In genomic region chr1:134235391-134235921, GRCm38 (mm10) we compare ENCODE assay signal across 8 mouse cellular contexts. TPM values are rescaled to one million over a fixed set of nuclear protein-coding genes. Genes with fewer than 3 reads are reported as not detected.
DNase-seq lines count a peak whose midpoint lies in the region; ATAC-seq and TF ChIP-seq lines count a peak whose summit lies in the region.

Gene Adora1 (minus strand): TSS chr1:134235431.

- no peak for TF ChIP-seq POLR2A in olfactory bulb, adult 2 months (IDR thresholded peaks at IDR 0.05; ENCODE audit: insufficient read depth, low read depth, low read length)

- H3K27me3 ChIP-seq in kidney, postnatal 0 days (ENCODE audit: insufficient read depth, low read length) = 0 out of 2 replicates have a peak, but pooled peaks cover 3% of the 10 kb centered on the region
- H3K27me3 ChIP-seq in heart, embryonic 12.5 days (replicated peaks) = peaks cover 44% of the 10 kb centered on the region

- no peak for TF ChIP-seq CTCF in kidney, postnatal 0 days (IDR thresholded peaks at IDR 0.05; ENCODE audit: low read depth)
- no peak for TF ChIP-seq CTCF in olfactory bulb, adult 2 months (IDR thresholded peaks at IDR 0.05; ENCODE audit: insufficient read depth, low read depth, low read length)

- H3K4me3 ChIP-seq in kidney, postnatal 0 days (replicated peaks; ENCODE audit: low read depth, low read length) = peak within 1 kb of the TSS; percentile 31
- peak within 1 kb of the TSS; percentile 49 for H3K4me3 ChIP-seq in heart, embryonic 12.5 days
- peak within 1 kb of the TSS; percentile 55 for H3K4me3 ChIP-seq in olfactory bulb, adult 2 months (ENCODE audit: insufficient read depth, low read depth, low read length)

- H3K4me1 ChIP-seq in kidney, postnatal 0 days (replicated peaks; ENCODE audit: insufficient read depth, low read length) = peaks cover 18% of the 10 kb centered on the region; the same call in 1 of the 2 replicates
- H3K4me1 ChIP-seq in heart, embryonic 12.5 days (replicated peaks) = peaks cover 57% of the 10 kb centered on the region
- peaks cover 32% of the 10 kb centered on the region for H3K4me1 ChIP-seq in olfactory bulb, adult 2 months (ENCODE audit: control insufficient read depth, insufficient read depth, low read length)

- no peak for DNase-seq in kidney, postnatal 0 days (ENCODE audit: low spot score)
- DNase-seq in kidney, postnatal 25 days = no peak
- DNase-seq in adrenal gland, postnatal 25 days = no peak
- DNase-seq in left cerebral cortex, postnatal 25 days (ENCODE audit: low spot score in 2 of 2) = peak; percentile 38 to 71
- DNase-seq in spleen, postnatal 36 days (ENCODE audit: low spot score in 2 of 2) = no peak
- no peak for DNase-seq in thymus, postnatal 0 days (ENCODE audit: low spot score)

- H3K9me3 ChIP-seq in kidney, postnatal 0 days (replicated peaks; ENCODE audit: low read length) = no peaks in the 10 kb centered on the region
- no peaks in the 10 kb centered on the region for H3K9me3 ChIP-seq in heart, embryonic 12.5 days (replicated peaks)

- H3K27ac ChIP-seq in kidney, postnatal 0 days = peak within 1 kb of the TSS; percentile 81; the same call in 1 of the 2 replicates
- 0 out of 2 replicates have a peak within 1 kb of the TSS, but pooled peaks have one; percentile 4 for H3K27ac ChIP-seq in heart, embryonic 12.5 days (ENCODE audit: poor library complexity, severe bottlenecking)
- H3K27ac ChIP-seq in olfactory bulb, adult 2 months (ENCODE audit: insufficient read depth, low read depth, low read length) = no peak within 1 kb of the TSS

- H3K9ac ChIP-seq in kidney, postnatal 0 days (ENCODE audit: low read depth, low read length) = peak within 1 kb of the TSS; percentile 46; the same call in 1 of the 2 replicates
- peak within 1 kb of the TSS; percentile 65 for H3K9ac ChIP-seq in heart, embryonic 12.5 days

- peak within 1 kb of the TSS; percentile 68 for H3K4me2 ChIP-seq in kidney, postnatal 0 days (ENCODE audit: low read length)
- peak within 1 kb of the TSS; percentile 91 for H3K4me2 ChIP-seq in heart, embryonic 12.5 days

- ATAC-seq in kidney, postnatal 0 days (replicated peaks; ENCODE audit: low FRiP score, low read depth) = no peak
- no peak for ATAC-seq in heart, embryonic 12.5 days (ENCODE audit: insufficient number of reproducible peaks, low FRiP score)

- WGBS in kidney, postnatal 0 days = 1% methylated on average over 34 of the region's 37 CpGs
- WGBS in heart, embryonic 12.5 days = 2% methylated on average over 26 of the region's 37 CpGs
- WGBS in olfactory bulb, adult 2 months = 2% methylated on average over 36 of the region's 37 CpGs

- intact Hi-C loops in left cerebral cortex, postnatal 25 days (cut with DNase I) = loop anchor here (2.0 kb wide), 1 partner anchor 35 kb away; no protein-coding TSS in a partner anchor

- no peaks in the 10 kb centered on the region for H3K36me3 ChIP-seq in kidney, postnatal 0 days (ENCODE audit: insufficient read depth, low read length)
- H3K36me3 ChIP-seq in heart, embryonic 12.5 days = no peaks in the 10 kb centered on the region

RNA-seq across cellular contexts. Expression of gene Adora1, which starts in this region (rescaled TPM):
- 11.7 and 13.7 TPM in 2 replicates for polyA plus RNA-seq in kidney, postnatal 0 days (2015; fragmentation: Nextera tagmentation; extraction: Ambion mirVana)
- total RNA-seq in adrenal gland, postnatal 25 days (2021) = 89.7 and 151 TPM in 2 replicates
- 7.3 and 9.3 TPM in 2 replicates for polyA plus RNA-seq in heart, embryonic 12.5 days (2016; fragmentation: Nextera tagmentation; extraction: Ambion mirVana)
- total RNA-seq in left cerebral cortex, postnatal 25 days (2021) = 100 to 1,000 TPM; 195 to 200 TPM
- not detected in 2 replicates for polyA plus RNA-seq in olfactory bulb, adult 2 months (2012; ENCODE audit: insufficient read depth, insufficient read length, low replicate concordance, missing spikeins)
- polyA plus RNA-seq in thymus, postnatal 0 days (2015; fragmentation: Nextera tagmentation; extraction: Ambion mirVana) = 0.14 and 0.21 TPM in 2 replicates

Comparison
In these comparisons a context has a peak if more than half of its experiments do, and no peak if none do; other contexts are left out.
1. DNase-seq: peak in left cerebral cortex, postnatal 25 days (2 of 2); none in kidney, postnatal 0 days (single experiment), kidney, postnatal 25 days (0 of 2), adrenal gland, postnatal 25 days (single experiment), spleen, postnatal 36 days (0 of 2) and thymus, postnatal 0 days (single experiment).
2. Peak in every context shown above with its lines, with median percentiles within 50 percentile points of each other: H3K4me3 ChIP-seq.